Mouse (Mus musculus) liver, adult 2 months (tissue): ENCODE data around the gene Rdm1. TPM values are rescaled to one million over a fixed set of nuclear protein-coding genes. Genes with fewer than 3 reads are reported as not detected.

Experiments
- DNase-seq: peaks from one replicate; pipeline ENCODE4 v3.0.0-alpha.2; 2011; ENCODE audit warnings: low read depth, low spot score; ENCODE audit errors: extremely low read depth
- H3K27ac ChIP-seq: fragments of 200-500 bp; replicated peaks from 2 replicates; pipeline ENCODE4 v1.5.1; 2012; ENCODE audit warnings: low read depth, mild to moderate bottlenecking, control low read depth, inconsistent platforms, low read length; ENCODE audit not compliant: insufficient read depth
- H3K27me3 ChIP-seq: fragments of 200-500 bp; 2 replicates; pipeline ENCODE4 v1.6.1; 2012; ENCODE audit warnings: mild to moderate bottlenecking, moderate library complexity, low read length, inconsistent platforms; ENCODE audit not compliant: control insufficient read depth, insufficient read depth
- H3K36me3 ChIP-seq: fragments of 200-500 bp; 2 replicates; pipeline ENCODE4 v1.6.1; 2012; ENCODE audit warnings: low read length, inconsistent platforms; ENCODE audit not compliant: control insufficient read depth, insufficient read depth
- H3K4me1 ChIP-seq: fragments of 200-500 bp; 2 replicates; pipeline ENCODE4 v1.6.1; 2011; ENCODE audit warnings: low read length; ENCODE audit not compliant: control insufficient read depth, insufficient read depth
- H3K4me3 ChIP-seq: fragments of 200-500 bp; 2 replicates; pipeline ENCODE4 v1.5.1; 2011; ENCODE audit warnings: low read depth, mild to moderate bottlenecking, control low read depth, low read length, moderate library complexity; ENCODE audit not compliant: insufficient read depth
- H3K79me2 ChIP-seq: fragments of 200-500 bp; 2 replicates; pipeline ENCODE4 v1.6.1; 2012; ENCODE audit warnings: inconsistent platforms, mild to moderate bottlenecking, low read length, moderate library complexity; ENCODE audit not compliant: control insufficient read depth, insufficient read depth
- H3K9ac ChIP-seq: fragments of 200-500 bp; 2 replicates; pipeline ENCODE4 v1.6.1; 2012; ENCODE audit warnings: low read depth, mild to moderate bottlenecking, control low read depth, inconsistent platforms, low read length
- CTCF ChIP-seq: fragments of 200-500 bp; IDR thresholded peaks from 2 replicates; pipeline ENCODE4 v1.5.1; 2011; ENCODE audit warnings: low read depth, low read length, control low read depth
- POLR2A ChIP-seq: fragments of 200-500 bp; IDR thresholded peaks from 2 replicates; pipeline ENCODE4 v1.6.1; 2011; ENCODE audit warnings: low read length, control low read depth; ENCODE audit not compliant: insufficient read depth; ENCODE audit errors: extremely low read depth
- WGBS: fragments of 180-500 bp; shearing (Covaris S2); methylation state at CpG from one replicate; pipeline ENCODE4 v1.1.7; 2018; 5-methylcytosine and 5-hydroxymethylcytosine counted together
- polyA plus RNA-seq: library from polyadenylated mRNA; depleted of rRNA; stranded (reverse); fragments of >200 nt; gene quantifications from 2 replicates; pipeline ENCODE4 v1.2.3, GENCODE M21; 2012
- total RNA-seq: library from RNA; depleted of rRNA; stranded (reverse); fragments of >200 nt; gene quantifications from 2 replicates; pipeline ENCODE4 v1.2.3, GENCODE M21; 2014

Gene Rdm1
- total and polyA plus RNA-seq, 2 experiments: 12.4 to 12.9 TPM

GRCm38 (mm10) chr11:101585805-101586204, 41.2 kb upstream of the Rdm1 start:
- Histone ChIP-seq H3K9ac (no peak overlapping the region), H3K4me3 (no peak overlapping the region)
- 49% methylated on average over 4 of the region's 4 CpGs for WGBS

DNA sequence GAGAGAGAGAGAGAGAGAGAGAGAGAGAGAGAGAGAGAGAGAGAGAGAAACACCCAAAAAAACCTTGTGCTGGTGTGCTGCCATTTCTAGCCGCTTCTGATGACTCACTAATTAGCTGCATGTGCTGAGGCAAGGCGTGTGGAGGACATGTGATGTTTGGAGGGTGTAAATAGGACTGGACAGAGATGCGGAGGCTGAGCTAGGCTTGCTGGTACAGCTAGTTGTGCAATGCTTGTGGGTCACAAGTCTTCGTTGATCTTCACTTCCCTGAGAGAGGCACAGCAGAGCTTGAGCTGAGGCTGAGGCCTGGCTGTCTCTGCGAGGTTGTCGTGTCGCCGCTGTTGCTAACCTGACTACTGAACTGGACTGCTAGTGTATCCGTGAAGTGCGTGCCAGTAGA, 39.3 kb upstream of the Rdm1 start:
- Histone ChIP-seq H3K27me3 (no peaks in the 10 kb centered on the region), H3K27ac (no peak overlapping the region), H3K4me1 (peaks cover 3% of the 10 kb centered on the region), H3K79me2 (no peaks in the 10 kb centered on the region), H3K9ac (no peak overlapping the region), H3K4me3 (no peak overlapping the region), H3K36me3 (peaks cover 44% of the 10 kb centered on the region)
- TF ChIP-seq POLR2A: no peak
- WGBS: 62% methylated on average over 10 of the region's 10 CpGs
- peak; percentile 68 for DNase-seq

More at GRCm38 (mm10) chr11:101585805-101586204, 41.2 kb upstream of the Rdm1 start:
- TF ChIP-seq POLR2A (no peak), CTCF (no peak)
- peak overlapping the region; percentile 10 for H3K27ac ChIP-seq
- H3K79me2 ChIP-seq: no peaks in the 10 kb centered on the region
- no peaks in the 10 kb centered on the region for H3K27me3 ChIP-seq
- DNase-seq: no peak
- peaks cover 13% of the 10 kb centered on the region for H3K4me1 ChIP-seq
- peaks cover 46% of the 10 kb centered on the region for H3K36me3 ChIP-seq

DNA sequence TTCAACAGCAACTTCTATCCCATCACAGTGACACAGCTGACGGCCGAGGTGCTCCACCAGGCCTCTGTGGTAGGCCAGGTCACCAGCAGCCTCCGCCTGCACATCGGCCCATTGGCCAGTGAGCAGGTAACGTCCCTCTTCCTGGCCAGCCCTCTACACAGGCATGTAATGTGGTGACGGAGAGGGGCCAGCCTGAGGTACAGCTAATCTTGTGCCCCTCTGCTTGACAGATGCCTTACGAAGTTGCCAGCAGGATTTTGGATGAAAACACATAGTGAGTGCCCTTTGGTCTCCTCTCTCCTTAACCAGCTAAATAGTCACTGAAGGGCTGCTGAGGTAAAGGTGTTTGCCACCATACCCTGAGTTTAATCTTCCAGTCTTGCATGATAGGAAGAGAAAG, 38.1 kb upstream of the Rdm1 start:
- H3K9ac ChIP-seq: 0 out of 2 replicates have a peak overlapping the region, but pooled peaks have one; percentile 13
- peak; percentile 66 for DNase-seq
- no peak overlapping the region for H3K4me3 ChIP-seq
- TF ChIP-seq CTCF (no peak), POLR2A (no peak)
- 61% methylated on average over 7 of the region's 7 CpGs for WGBS
- H3K27ac ChIP-seq: peak overlapping the region; percentile 45
- H3K4me1 ChIP-seq: peaks cover 3% of the 10 kb centered on the region
- no peaks in the 10 kb centered on the region for H3K27me3 ChIP-seq
- H3K79me2 ChIP-seq: no peaks in the 10 kb centered on the region
- H3K36me3 ChIP-seq: peaks cover 42% of the 10 kb centered on the region

DNA sequence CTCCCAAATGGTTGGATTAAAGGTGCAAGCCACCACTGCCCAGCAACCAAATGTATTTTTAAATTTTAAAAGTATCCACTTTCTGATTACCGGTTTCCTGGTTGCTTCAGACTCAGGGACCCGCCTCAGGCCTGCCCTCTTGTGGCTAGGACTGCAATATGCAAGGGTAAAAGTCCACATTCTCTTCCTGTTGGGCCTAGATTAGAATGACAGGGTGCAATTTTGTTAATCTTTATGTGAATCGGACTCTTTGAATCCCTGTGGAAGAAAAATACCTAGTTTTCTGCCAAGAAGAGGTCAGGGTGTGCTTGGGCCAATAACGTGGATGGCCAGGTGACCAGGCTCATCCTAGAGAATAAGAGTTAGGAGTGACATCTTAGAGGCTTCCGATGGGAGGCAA, 37.6 kb upstream of the Rdm1 start:
- H3K36me3 ChIP-seq: peaks cover 40% of the 10 kb centered on the region
- H3K27me3 ChIP-seq: no peaks in the 10 kb centered on the region
- H3K4me1 ChIP-seq: peaks cover 3% of the 10 kb centered on the region
- H3K79me2 ChIP-seq: no peaks in the 10 kb centered on the region
- H3K4me3 ChIP-seq: no peak overlapping the region
- H3K27ac ChIP-seq: peak overlapping the region; percentile 45
- TF ChIP-seq POLR2A: no peak
- peak; percentile 84 for TF ChIP-seq CTCF
- H3K9ac ChIP-seq: no peak overlapping the region
- 11% methylated on average over 5 of the region's 5 CpGs for WGBS
- peak; percentile 94 for DNase-seq

- Histone ChIP-seq H3K79me2 (no peaks in the 10 kb centered on the region), H3K27me3 (no peaks in the 10 kb centered on the region), H3K9ac (no peak overlapping the region), H3K4me1 (peaks cover 3% of the 10 kb centered on the region), H3K4me3 (no peak overlapping the region), H3K36me3 (peaks cover 35% of the 10 kb centered on the region), H3K27ac (no peak overlapping the region)
- TF ChIP-seq CTCF (no peak), POLR2A (no peak)
- no peak for DNase-seq
- 82% methylated on average over 12 of the region's 12 CpGs for WGBS
Observed at GRCm38 (mm10) chr11:101589989-101590624, 36.9 kb upstream of the Rdm1 start.

- Histone ChIP-seq H3K79me2 (no peaks in the 10 kb centered on the region), H3K27ac (no peak within 1 kb of the TSS), H3K27me3 (no peaks in the 10 kb centered on the region), H3K36me3 (no peaks in the 10 kb centered on the region), H3K4me1 (no peaks in the 10 kb centered on the region), H3K9ac (no peak within 1 kb of the TSS), H3K4me3 (no peak within 1 kb of the TSS)
- WGBS: 80% methylated on average over 6 of the region's 6 CpGs
- TF ChIP-seq CTCF (no peak), POLR2A (no peak)
- no peak for DNase-seq
Observed at GRCm38 (mm10) chr11:101599156-101599555, 27.8 kb upstream of the Rdm1 start, which contains the start of gene Gm11634. Gm11634 (minus strand) TSS chr11:101599256.
